Mouse (Mus musculus): Measurements from ENCODE around the gene Cd4.

- TF ChIP-seq POLR2A (IDR thresholded peaks at IDR 0.05; ENCODE audit: low read depth, low read length) (no peak), CTCF (IDR thresholded peaks at IDR 0.05; ENCODE audit: extremely low read depth, insufficient read depth, insufficient read length, insufficient replicate concordance) (no peak)
These were observed 46.6 kb upstream of the Cd4 start for GRCm38 (mm10) chr6:124934670-124935069.
